Mouse (Mus musculus) kidney, adult 10 weeks (tissue): ENCODE results near the gene Tmem8b. TPM values are rescaled to one million over a fixed set of nuclear protein-coding genes. Genes with fewer than 3 reads are reported as not detected.

ENCODE experiments used
- polyA plus RNA-seq: library from polyadenylated mRNA; stranded (reverse); fragments of 350-450 nt; fragmentation: Illumina TruSeq; extraction: RNeasy Lipid Tissue Mini Kit (QIAGEN cat#74804); gene quantifications from one replicate; pipeline ENCODE4 v1.2.3, GENCODE M21; 2014; ENCODE audit warnings: low read depth, low replicate concordance

Tmem8b gene
- 2.0 TPM for polyA plus RNA-seq

DNA sequence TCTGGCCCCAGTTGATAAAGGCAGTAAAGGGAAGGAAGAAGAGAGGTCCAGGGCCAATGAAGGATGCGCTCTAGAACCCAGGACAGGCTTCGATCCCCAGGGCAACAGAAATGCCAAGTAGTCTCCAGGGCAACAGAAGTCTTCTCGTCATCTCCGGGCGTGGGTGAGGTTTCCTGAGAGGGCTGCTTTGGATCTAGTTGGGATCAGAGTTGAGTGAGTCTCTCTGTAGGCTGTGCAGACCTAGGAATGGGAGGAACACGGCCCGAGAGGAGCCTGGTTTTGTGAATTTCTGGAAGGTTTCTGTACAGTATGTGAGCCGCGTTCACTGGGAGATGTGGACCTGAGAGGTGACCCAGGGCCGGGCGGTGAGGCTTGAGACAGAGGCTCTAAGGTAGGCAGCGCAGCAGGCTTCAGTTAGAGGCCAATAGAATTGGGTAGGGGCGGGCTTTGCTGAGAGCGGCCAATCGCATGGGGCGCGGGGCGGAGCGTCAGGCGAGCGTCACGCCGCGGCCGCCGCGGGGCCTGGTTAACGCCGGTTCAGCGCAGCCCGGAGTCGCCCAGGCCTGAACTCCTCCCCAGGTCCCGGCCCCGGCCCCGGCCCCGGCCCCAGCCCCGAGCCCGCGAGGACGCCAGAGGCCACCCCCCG is at the start of gene Tmem8b, which contains the start of gene Fam221b:
Gene Tmem8b, plus strand, starts transcription at position 190 of the 646 bp plus-strand sequence.
Gene Fam221b, minus strand, starts transcription at position 364 of the 646 bp plus-strand sequence.

GRCm38 (mm10) chr4:43631046-43631955 is 37.5 kb upstream of the Tmem8b start, which contains the start of gene Npr2:
Gene Npr2 (plus strand): TSS chr4:43631935.

DNA sequence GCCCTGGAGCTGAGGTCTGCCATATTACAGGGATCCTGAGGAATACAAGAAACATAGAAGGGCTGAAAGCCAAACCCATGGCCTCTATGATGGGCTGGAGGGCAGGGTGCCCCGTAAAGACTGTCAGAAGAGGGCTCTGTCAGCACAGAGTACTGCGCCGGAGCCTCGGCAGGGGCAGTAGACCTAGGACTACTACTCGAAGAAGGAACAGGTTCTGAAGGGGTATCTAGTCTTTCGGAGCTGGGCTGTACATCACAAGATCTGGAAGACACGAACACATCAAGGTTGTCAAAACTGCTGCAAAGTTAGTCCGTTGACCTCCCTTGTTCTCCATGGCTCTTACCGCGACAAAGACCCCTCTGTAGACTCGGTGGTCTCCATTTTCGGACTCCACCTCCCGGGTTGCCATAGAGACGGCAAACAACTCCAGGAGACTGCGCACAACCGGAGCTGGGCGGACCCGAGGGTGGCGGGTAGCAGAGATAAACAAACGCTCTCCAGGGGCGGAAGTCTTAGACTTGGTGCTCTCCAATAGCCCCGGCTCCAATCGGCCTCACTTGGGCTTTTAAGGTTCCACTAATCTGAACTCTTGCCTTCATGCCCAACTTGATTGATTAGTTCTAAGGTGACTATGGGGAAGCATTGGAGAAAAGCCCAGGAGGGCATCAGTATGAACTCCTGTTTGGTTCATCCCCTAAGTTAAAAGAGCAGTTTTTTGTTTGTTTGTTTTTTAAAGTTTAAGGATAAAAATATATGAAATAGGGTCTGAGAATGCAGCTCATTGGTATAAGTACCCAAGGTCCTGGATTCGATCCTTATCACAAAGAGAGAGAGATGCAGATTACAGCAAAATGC is 15.4 kb upstream of the Tmem8b start, which contains the start of gene Spag8:
Gene Spag8, minus strand, starts transcription at position 434 of the 855 bp plus-strand sequence.

GRCm38 (mm10) chr4:43656339-43657109 is 12.2 kb upstream of the Tmem8b start, which contains the start of gene Hint2:
Gene Hint2 (minus strand): TSS chr4:43656466.

GRCm38 (mm10) chr4:43700707-43701106 is 31.9 kb downstream of the Tmem8b start, which contains the start of gene Olfr70:
Gene Olfr70 (minus strand): TSS chr4:43700807.

GRCm38 (mm10) chr4:43709869-43710268 is 41.1 kb downstream of the Tmem8b start, which contains the start of gene Olfr71:
Gene Olfr71 (minus strand): TSS chr4:43710255.

GRCm38 (mm10) chr4:43726995-43727394 is 58.2 kb downstream of the Tmem8b start, which contains the start of gene Hrct1:
Gene Hrct1 (plus strand): TSS chr4:43727188.

DNA sequence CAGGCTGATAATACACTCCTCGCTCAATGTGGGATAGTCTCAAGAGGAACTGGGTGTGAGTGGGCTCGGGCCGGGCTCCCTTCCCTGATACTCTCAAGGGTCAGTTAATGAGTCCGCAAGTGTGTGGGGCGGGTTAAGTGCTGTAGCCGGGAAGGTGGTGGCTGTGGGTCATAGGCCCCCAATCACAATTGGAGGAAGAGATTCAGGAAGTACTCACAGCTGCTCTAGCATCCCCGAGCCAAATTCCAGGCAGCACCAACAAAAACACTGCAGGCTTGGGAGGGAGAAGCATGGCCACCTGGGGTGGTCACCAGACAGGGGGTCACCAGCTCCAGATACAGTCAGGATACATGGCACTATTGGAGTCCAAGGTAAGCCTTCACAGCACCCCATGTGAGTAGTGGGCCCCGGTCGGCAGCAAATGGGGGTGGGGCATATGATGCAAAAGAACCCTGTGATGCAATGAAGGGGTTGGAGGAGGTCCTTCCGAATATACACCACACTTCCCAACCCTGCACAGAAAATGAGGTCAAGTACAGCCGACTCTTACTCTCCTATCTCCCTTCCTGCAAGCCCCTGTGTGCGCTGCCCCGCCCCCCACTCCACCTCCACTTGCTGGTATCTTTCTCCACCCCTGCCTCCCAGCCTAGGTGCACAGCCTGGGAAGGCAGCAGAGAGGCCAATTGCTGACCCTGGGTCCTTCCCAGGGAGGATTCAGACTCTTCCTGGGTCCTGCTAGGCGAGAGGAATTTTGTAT is 61.2 kb downstream of the Tmem8b start, which contains the start of gene Spaar:
Gene Spaar, plus strand, starts transcription at position 241 of the 757 bp plus-strand sequence.

Other genes starting within 250 kb of the Tmem8b start
- gene Fam166b, start 239.8 kb upstream of the Tmem8b start, polyA plus RNA-seq = not detected
- 0.32 TPM for gene Tesk1, start 227.0 kb upstream of the Tmem8b start, polyA plus RNA-seq
- 3.5 TPM for gene Cd72, start 214.3 kb upstream of the Tmem8b start, polyA plus RNA-seq
- not detected for gene Sit1, start 185.2 kb upstream of the Tmem8b start, polyA plus RNA-seq
- 16.3 TPM for gene Ccdc107, start 176.1 kb upstream of the Tmem8b start, polyA plus RNA-seq
- gene Arhgef39, start 169.3 kb upstream of the Tmem8b start, polyA plus RNA-seq = 4.2 TPM
- 2.0 TPM for gene Car9, start 162.0 kb upstream of the Tmem8b start, polyA plus RNA-seq
- gene Tpm2, start 145.2 kb upstream of the Tmem8b start, polyA plus RNA-seq = 7.9 TPM
- gene Creb3, start 106.6 kb upstream of the Tmem8b start, polyA plus RNA-seq = 26.8 TPM
- gene Tln1, start 106.3 kb upstream of the Tmem8b start, polyA plus RNA-seq = 110 TPM
- 3.6 TPM for gene Rgp1, start 90.3 kb upstream of the Tmem8b start, polyA plus RNA-seq
- 0.93 TPM for gene Gba2, start 90.1 kb upstream of the Tmem8b start, polyA plus RNA-seq
- gene Msmp, start 84.5 kb upstream of the Tmem8b start, polyA plus RNA-seq = not detected
- gene Npr2, start 37.0 kb upstream of the Tmem8b start, polyA plus RNA-seq = 9.2 TPM
- gene Spag8, start 15.4 kb upstream of the Tmem8b start, polyA plus RNA-seq = not detected
- 13.5 TPM for gene Hint2, start 12.5 kb upstream of the Tmem8b start, polyA plus RNA-seq
- not detected for gene Fam221b, start 174 bp downstream of the Tmem8b start, polyA plus RNA-seq
- gene Olfr70, start 31.8 kb downstream of the Tmem8b start, polyA plus RNA-seq = not detected
- gene Olfr71, start 41.3 kb downstream of the Tmem8b start, polyA plus RNA-seq = not detected
- not detected for gene Hrct1, start 58.2 kb downstream of the Tmem8b start, polyA plus RNA-seq
- 1.1 TPM for gene Spaar, start 61.1 kb downstream of the Tmem8b start, polyA plus RNA-seq
- gene Olfr159, start 102.0 kb downstream of the Tmem8b start, polyA plus RNA-seq = not detected
- not detected for gene Olfr156, start 154.9 kb downstream of the Tmem8b start, polyA plus RNA-seq
- gene Olfr157, start 171.2 kb downstream of the Tmem8b start, polyA plus RNA-seq = not detected
- gene Olfr155, start 182.6 kb downstream of the Tmem8b start, polyA plus RNA-seq = not detected
- gene Reck, start 206.6 kb downstream of the Tmem8b start, polyA plus RNA-seq = 7.8 TPM